Mouse (Mus musculus) thymus, postnatal 0 days (tissue): ENCODE results near the gene Gm19965. TPM values are rescaled to one million over a fixed set of nuclear protein-coding genes. Genes with fewer than 3 reads are reported as not detected.

Source experiments
- DNase-seq: peaks from one replicate; pipeline ENCODE4 v3.0.0-alpha.2; 2015; ENCODE audit warnings: low spot score
- polyA plus RNA-seq: library from polyadenylated mRNA; unstranded; fragments of >200 nt; fragmentation: Nextera tagmentation; extraction: Ambion mirVana; gene quantifications from 2 replicates; pipeline ENCODE4 v1.2.1, GENCODE M21; 2015

Gene Gm19965
- not detected in 2 replicates for polyA plus RNA-seq

DNA sequence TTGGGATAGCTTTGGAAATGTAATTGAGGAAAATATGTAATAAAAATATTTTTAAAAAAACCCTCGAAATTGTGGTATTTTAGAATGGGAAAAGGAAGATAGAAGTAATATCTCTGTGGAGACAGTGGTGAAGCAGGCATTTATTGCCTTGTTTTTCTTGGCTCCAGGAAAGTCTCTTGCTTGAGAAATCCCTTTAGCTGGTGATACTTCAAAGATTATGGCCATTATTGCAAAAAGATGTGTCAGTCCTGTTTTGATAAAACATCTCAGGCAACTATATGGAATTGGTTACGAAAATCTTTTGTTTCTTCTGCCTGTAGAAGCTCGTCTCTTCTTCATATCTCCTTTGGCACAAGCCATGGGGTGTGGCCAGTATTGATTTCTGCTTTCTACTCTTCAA is at the start of gene Gm19965:
Gene Gm19965 (plus strand): TSS at position 301 of the 400 bp plus-strand sequence.
- no peak for DNase-seq

DNA sequence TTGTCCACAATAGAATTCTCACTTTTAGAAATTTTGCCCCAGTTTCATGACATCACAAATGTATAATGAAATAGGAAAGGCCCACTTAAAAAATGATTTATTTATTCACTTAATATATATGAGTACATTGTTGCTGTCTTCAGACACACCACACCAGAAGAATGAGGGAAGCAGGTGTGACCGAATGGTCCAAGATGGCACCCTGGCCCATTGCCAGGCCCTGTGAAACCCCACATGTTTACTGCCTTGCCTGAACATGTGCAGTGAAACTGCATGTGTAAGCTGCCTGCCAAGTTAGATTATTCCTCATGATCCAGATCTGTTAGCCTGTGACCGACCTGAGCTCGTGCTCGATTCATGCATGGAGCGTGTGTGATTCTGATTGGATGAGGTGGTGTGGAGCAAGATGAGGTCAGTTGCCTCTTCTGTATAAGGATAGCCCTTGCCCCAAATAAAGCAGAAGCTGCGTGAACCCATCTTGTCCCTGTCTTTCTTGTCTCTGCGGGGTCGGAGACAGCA is 20.3 kb upstream of the Gm19965 start:
- no peak for DNase-seq
